Mouse (Mus musculus): ENCODE data around the gene Vps33a.
"Not testable (repeated sequence)": the region's sequence is repeated elsewhere in the genome, so short reads cannot be mapped to it uniquely, and the experiment has no call there.

The Vps33a gene

DNA sequence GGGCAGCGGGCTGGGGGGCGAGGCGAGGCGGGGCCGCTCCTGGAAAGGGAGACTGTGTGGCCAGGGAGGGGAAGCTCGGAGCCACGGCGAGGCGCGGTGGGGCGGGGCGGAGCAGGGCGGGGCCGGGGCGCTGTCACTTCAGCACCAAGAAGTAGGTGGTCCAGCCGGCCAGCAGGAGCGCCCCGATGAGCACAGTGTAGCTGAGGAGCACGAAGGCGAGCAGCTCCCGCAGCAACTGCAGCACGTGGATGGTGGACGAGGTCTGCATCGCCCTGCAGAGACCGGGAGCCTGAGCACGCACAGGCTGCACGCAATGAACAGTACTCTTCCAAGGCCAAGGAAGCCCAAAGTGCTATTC lies 48.5 kb downstream of the Vps33a start:
- peak; percentile 87 for DNase-seq (ENCODE audit: low spot score)

DNA sequence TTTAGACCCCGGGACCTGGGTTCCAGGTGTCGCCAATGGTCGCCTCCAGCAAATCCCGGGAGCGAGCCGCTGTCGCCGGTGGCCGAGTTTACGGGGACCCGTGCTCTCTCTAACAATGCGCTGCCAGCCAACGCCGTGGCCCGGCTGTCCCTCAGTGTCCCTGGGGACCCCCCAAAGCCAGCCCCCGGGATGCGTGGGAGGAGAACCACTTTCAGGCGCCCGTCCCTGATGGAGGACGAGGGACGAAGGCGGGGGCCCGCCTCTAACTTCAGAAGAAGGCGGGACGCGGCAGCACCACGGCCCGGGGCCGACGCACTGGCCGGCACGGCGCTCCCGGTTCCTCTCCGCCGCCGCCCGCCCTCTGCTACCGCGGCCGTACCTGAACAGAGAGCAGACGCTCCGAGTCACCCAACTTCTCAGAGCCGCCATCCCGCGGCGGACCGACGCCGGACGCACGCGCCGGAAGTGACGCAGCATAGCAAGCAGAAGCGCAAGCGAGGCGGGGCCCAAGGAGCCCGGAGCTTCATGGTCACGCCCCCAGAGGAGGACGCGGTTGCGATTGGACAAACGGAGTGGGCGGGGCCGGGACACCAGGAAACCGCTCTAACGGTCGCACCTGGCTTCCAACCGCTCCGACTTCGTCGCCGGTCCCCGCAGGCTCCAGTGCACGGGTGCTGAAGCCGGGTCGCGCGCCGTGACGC lies 49.0 kb downstream of the Vps33a start, which contains the start of gene Diablo:
Gene Diablo (minus strand): TSS at position 485 of the 701 bp plus-strand sequence.
- DNase-seq (ENCODE audit: low spot score): peak; percentile 100

DNA sequence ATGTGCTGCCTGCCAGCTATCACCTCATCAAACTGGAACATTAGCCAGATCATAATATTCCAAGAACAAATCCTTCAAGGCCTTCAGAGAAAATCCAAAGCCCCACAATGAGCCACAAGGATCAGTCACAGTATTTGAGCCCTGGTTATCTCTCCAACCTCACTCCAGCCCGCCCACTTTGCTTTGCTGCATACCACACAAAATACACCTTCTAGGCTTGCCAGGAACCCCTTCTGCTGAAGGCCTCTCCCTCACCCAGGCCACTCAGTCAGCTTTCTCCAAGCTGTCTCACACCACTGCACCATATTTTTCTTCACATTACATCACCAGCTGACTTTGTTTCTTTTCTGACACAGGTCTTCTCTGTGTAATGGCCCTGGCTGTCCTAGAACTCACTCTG lies 50.7 kb downstream of the Vps33a start:
- DNase-seq (ENCODE audit: low spot score): no peak

DNA sequence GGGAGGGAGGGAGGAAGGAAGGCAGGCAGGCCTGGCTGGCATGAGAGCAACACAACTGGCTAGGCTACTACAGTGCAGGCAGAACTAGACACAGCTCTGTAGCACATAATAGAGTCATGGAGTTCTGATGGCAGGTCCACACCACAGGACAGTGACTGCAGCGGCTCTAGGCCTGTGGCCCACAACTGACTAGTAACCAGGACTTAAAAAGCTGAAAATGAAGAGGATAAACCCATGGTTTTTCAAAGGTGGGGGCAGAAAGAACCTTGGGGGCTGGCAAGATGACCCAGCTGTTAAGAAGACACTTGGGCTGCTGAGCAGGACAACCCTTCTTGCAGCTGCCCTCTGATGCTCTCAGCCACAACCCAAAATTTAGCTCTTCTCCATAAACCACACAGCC lies 51.2 kb downstream of the Vps33a start:
- DNase-seq (ENCODE audit: low spot score): no peak

DNA sequence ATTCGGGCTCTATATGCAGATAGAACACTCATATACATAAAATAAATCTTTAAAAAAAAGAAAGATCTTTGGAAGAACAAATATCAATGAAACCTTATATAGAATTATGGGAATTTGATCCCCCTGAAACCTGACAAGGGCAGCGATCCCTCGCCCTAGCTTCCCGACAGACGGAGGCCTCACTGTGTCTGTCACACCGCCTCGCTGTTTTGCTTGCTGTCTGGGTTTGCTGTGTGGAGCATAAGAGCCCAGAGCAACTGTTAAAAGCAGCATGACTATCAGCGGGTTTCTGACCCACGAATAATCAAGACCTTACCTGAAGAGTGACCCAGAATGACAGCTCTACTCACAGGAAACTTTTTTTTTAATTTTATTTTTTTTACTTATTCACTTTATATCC lies 52.2 kb downstream of the Vps33a start:
- no peak for DNase-seq (ENCODE audit: low spot score)

DNA sequence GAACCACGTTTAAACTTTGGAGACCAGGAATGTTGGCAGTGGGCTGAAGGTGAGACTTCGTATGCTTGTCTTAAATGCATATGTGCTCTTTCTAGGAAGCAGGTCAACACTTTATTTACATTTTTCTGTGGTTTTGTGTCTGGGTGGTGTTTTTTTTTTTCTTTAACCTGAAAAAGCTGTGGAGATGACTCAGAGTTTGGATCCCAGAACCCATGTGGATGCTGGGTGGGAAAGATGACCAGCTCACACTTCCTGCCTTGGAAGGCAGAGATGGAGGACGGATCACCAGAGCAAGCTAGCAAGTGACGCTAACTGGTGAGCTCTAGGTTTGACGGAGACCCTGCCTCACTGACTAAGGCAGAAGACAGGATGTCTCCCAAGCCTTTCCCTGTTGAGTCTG lies 58.0 kb downstream of the Vps33a start:
- no peak for DNase-seq (ENCODE audit: low spot score)

DNA sequence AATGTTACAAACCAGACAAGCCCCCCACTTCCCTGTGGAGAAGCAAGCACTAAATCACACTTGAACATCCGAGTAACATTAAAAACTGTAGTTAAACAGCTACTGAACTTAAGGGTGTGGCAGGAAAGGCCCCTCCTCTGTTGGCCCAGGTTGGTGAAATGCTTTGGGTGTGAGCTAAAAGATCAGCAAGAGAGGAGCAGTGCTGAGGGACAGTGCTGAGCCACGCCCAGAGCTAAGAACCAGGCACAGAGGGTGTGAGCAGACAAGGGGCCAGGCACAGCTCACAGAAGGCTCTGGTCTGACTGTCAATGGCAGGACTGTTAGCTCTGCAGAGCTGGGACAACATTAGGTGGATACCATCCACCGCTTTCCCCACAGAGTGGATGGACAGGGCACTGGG lies 60.7 kb downstream of the Vps33a start:
- DNase-seq (ENCODE audit: low spot score): no peak

DNA sequence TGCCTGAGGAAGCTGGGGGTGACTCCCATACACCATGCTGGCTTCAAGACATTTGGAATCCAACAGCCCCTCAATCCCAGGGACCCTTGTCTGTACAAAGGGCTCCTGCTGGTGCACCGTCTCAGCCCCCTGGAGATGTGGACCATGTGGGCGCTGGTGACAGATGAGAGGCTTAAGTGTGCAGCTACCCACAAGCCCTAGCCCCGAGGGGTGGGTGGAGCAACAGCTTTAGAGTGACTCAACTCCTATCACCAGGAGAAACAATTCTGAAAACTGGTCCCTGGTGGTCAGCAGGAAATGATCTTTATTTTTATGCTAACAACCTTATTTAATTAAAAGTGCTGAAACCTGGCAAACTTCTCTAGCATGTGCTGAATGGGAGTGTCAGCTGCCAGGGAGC lies 61.4 kb downstream of the Vps33a start:
- DNase-seq (ENCODE audit: low spot score): not testable (repeated sequence)

DNA sequence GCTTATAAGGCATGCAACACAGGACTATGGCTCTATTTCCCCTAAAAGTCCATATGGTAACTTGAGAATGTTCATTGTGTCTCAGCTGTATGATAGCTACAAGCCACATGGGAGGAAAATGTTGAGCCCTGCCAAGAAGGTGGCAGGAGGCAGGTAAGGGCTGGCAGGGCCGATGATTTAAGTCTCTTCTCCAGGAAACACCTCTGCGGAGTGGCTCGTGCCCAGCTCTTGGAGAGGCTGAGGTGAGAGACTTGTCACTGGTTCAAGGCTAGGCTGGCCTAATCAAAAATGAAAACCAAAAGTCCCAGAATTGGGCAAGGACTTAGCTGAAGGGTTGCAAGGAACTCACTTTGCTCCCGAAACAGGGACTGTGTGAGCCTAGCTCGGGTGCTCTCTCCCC lies 62.7 kb downstream of the Vps33a start, which contains the start of gene B3gnt4:
Gene B3gnt4 (plus strand): TSS at position 301 of the 400 bp plus-strand sequence.
- no peak for DNase-seq (ENCODE audit: low spot score)

DNA sequence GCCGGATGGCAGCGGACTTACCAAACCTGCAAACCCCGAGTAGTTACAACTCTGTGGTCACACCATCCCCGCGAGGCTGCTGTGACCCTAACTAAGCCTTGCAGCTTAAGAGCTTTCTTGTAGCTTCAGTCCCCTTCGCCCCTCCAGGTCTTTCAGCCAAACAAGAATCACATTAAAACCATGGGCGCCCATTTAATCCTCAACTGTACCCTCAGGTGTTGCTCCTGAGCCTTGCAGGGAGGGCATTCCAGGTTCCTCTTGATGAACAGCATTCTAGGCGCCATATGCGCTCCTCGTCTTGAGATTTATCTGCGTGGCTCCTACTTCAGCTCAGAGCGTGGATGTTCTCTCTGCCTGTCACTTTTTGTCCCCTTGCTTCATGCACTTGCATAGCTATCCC lies 63.9 kb downstream of the Vps33a start:
- DNase-seq (ENCODE audit: low spot score): peak; percentile 38

DNA sequence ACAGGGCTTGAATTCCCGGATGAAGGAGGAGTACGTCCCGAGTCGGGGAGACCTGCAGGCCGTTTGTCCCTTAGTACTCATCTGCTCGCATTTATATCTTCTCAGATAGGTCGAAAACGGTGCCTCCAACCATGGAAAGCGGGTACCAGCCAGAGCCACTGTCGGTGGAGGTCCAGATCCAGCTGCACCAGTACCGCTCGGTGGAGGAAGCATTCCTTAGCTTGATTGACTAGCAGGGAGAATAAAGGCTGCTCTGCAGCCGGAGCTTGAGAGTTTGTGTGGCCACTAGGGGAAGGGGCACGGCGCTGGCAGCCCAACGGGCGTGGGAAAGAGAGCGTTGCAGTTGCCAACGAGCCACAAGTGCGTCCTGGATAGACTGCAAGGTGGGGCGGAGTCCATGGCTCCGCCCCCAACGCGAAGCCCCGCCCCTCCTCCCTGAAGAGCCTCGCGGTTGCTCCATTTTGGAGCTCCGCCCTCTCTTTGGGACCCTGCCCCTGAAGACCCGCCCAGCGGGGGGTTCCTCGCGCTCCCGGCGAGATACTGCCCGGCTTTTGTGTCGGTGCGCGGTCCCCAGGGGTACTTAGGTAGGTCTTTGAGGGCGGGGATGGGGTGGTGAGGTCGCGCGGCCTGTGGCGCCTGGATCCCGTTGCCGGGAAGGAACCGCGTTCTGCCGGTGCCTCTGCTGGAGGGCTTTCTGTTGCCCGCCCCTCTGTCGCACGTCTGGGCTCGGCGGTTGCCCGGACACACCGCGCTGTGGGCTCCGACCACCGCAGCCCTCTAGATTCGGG lies 64.7 kb downstream of the Vps33a start:
- peak; percentile 97 for DNase-seq (ENCODE audit: low spot score)

DNA sequence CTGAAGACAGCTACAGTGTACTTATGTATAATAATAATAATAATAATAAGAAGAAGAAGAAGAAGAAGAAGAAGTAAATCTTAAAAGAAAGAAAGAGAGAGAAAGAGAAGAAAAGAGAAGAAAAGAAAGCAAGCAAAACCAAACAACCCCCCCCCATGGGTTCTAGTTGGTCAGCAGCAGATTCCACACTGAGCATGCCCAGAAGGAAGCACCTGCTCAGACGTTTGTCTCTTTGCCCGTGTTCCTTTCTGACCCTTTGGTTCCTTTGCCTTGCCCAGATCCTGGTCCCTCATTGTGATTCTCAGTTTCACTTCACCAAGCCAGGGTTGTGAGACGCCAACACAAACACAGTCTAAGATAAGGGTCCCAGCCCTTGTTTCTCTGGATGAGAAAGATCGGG lies 70.9 kb downstream of the Vps33a start:
- no peak for DNase-seq (ENCODE audit: low spot score)

DNA sequence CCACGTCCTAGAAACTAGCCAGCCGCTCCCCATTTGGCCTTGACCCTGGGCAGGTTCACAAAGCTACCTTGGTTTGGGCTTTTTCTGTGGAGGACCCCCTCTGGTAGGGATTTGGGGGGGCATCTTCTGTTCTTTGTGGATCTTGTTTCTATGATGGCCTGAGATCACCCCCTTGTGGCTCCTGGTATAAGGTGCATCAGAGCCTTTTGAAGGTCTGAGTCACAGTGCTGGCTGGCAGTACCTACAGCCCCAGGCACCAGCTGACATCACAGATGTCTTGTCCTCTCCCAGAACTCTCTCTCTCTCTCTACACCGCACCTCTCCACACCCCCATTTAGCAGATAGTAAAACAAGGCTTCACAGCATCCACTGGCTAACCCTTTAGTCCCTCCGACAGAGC lies 73.1 kb downstream of the Vps33a start:
- peak; percentile 50 for DNase-seq (ENCODE audit: low spot score)

DNA sequence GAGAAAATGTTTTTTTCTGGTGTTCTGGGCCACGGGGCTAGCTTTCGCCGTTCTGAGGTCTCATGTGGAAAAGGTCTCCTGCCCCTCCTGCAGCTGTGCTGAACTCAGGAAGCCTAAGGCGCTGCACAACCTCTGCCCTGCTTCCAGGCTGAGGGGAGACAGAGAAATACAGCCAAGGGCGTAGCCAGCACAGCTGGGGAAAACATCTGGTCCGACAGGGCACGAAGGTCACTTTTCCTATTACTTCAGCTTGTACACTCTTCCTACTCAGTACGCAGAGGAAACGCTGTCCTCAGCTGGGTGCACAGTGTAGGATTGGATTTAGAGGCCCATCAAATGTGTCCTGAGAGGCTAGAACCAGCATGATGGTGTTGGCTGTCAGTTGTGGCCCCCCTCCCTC lies 82.9 kb downstream of the Vps33a start:
- no peak for DNase-seq (ENCODE audit: low spot score)

DNA sequence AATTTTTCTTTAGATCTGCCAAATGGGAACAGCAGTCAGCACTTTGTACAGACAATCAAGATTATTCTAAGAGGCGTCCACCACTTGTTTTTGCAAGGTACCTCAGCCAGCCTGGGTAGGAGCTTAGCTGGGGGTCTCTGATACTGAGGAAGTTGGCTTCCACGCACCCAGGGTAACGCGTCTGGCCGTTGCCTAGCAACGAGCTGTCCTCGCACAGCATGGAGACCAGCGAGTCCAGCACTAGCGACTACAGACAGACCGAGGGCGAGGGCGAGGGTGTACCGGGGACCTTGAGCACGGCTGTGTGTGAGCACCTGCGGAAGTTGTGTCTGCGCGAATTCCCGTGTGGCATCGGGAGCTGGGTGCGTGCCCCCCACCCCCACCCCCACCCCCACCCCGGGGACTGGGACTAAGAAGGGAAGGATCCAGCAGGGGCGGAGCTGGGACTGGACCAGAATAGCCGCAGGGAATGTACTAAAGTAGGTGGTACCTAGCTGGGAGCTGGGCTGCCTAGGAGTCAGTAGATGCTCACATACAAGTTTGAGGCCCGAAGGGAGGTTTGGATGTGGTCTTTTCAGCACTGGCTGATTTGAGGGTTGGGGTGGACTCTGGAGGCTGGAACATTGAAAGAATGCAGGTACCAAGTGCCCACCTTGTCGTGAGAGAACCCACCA lies 83.6 kb downstream of the Vps33a start, which contains the start of the genes Lrrc43 and Il31:
Gene Lrrc43 (plus strand): TSS at position 194 of the 674 bp plus-strand sequence.
Gene Il31 (minus strand): TSS at position 378 of the 674 bp plus-strand sequence.
- peak; percentile 72 for DNase-seq (ENCODE audit: low spot score)

DNA sequence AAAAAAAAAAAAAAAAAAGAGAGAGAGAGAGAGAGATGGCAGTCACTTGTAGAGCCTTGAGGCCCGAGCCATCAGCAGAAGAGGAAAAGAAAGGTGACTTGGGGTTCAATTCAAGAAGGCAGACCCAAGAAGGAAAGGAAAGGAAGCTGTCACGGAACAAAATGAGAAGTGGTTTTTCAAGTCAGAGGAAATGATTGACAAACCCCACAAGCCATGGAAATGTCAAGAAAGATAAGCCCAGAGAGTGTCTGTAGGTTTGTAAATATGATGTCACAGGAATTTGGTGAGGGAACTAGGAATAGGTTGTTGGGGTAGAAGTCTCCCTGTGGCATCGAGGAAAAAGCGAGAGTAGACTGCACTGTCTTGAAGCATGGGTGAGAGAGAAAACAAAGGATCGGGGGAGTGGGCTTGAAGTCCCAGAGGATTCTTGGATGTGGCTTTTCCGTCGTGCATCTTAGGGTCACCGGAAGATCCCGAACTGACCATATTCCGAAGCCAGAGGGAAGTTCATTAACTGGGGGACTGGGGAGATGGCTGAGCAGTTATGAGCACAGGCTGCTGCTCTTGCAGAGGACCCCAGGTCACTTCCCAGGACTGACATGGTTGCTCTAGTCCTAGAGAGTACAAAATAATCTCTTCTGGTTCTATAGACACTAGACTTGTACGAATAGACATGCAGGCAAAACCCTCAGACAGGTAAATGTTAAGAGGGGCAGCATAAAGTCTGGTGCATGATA lies 85.0 kb downstream of the Vps33a start:
- no peak for DNase-seq (ENCODE audit: low spot score)

All from retina, embryonic 14.5 days (tissue).